Mouse (Mus musculus) adrenal gland, postnatal 36 days (tissue): ENCODE data around the gene Spdye4a. TPM values are rescaled to one million over a fixed set of nuclear protein-coding genes. Genes with fewer than 3 reads are reported as not detected.

ENCODE experiments used
- DNase-seq, 2 experiments: peaks; one replicate each; pipeline ENCODE4 v3.0.0; 2021; ENCODE audit warnings: mixed read lengths in 1 of 2
- long read RNA-seq, 2 experiments: library from polyadenylated mRNA; stranded (forward); transcript quantifications; one replicate each; pipeline ENCODE4 v2.0.0; 2021; ENCODE audit warnings: borderline sequencing depth in 2 of 2
- total RNA-seq, 2 experiments: library from RNA; stranded (reverse); gene quantifications; 2 replicates each; pipeline ENCODE4 v1.2.3; 2021

Spdye4a gene
- total RNA-seq = not detected
- long read RNA-seq, experiment 1 = 0 reads
- long read RNA-seq, experiment 2 = 0 reads

DNA sequence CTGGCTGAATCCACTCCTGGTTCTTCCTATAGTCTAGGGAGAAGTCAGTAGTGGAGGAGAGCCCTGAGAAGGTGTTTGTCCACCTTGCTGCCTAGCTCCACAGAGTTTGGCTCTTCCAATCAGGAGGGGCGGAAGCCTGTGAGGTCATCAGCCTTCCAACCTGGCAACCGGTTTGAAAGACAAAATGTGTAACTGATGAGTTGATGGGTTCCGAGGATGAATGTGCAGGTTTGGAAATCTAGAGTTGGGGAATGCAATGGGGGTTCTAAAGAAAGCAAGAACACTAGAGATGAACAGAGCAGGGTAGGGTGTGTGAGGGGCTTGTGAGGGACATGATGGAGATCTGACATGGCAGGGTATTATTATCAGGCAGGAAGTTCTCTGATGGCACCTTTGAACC is at the start of gene Spdye4a:
TSS of gene Spdye4a (minus strand) at position 101 of the 400 bp plus-strand sequence.
- DNase-seq = no peak

GRCm38 (mm10) chr5:143275761-143276160 is 49.1 kb upstream of the Spdye4a start:
- no peak for DNase-seq

DNA sequence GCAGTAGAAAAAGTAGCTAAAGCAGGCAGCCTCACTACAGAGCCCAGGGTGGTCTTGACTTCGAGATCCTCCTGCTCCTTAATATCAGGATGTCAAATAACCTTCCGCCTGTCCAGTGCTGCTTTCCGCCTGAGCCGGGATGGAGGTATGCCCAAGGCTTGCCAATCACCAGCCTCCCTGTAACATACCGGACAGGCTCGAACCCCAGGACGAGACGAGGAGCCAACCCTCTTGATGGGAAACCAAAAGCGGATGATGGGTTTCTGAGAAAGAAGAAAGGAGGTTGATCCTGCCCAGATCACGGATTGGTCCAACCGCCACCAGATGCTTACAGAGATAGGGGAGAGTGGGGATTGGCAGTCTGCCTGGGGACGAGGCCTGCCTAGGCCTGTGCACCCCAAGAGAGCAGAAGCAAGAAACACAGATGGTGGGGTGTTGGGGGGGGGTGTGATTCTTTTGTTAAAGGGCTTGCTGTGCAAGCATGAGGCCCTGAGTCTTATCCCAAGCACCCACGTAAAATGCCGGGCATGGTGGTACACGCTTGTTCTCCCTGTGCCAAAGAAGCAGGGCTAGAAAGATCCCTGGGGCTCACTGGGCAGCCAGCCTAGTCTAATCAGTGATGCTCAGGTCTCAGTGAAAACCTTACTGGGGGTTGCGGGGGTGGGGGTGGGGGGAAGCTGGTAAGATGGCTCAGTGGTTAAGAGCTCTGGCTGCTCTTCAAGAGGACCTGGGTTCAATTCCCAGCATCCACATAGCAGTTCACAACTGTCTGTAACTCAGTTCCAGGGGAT is 46.0 kb upstream of the Spdye4a start:
- DNase-seq = no peak

DNA sequence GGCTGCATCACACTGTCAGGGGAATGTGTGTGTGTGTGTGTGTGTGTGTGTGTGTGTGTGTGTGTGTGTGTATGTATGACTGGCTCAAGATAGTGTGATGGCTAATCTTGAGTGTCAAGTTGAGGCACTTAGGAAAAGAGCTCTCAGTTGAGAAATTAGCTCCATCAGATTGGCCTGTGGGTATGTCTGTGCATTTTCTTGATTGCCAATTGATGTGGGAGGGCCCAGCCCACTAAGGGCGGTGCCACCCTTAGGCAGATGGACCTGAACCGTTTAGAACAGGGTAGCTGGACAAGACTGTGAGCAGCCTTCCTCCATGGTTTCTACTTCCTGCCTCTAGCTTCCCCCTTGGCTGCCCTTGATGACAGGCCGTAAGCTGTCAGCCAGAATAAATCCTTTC is 45.4 kb upstream of the Spdye4a start:
- no peak for DNase-seq

- DNase-seq = peak in 1 of 2 experiments; percentile 40
These were observed 45.0 kb upstream of the Spdye4a start for GRCm38 (mm10) chr5:143271642-143272041.

GRCm38 (mm10) chr5:143270151-143270519 is 43.4 kb upstream of the Spdye4a start:
- DNase-seq = no peak

GRCm38 (mm10) chr5:143269363-143270150 is 42.9 kb upstream of the Spdye4a start, which contains the start of gene Zfp316:
TSS of gene Zfp316 (minus strand) at chr5:143270022.
- peak; percentile 74 to 89 for DNase-seq

DNA sequence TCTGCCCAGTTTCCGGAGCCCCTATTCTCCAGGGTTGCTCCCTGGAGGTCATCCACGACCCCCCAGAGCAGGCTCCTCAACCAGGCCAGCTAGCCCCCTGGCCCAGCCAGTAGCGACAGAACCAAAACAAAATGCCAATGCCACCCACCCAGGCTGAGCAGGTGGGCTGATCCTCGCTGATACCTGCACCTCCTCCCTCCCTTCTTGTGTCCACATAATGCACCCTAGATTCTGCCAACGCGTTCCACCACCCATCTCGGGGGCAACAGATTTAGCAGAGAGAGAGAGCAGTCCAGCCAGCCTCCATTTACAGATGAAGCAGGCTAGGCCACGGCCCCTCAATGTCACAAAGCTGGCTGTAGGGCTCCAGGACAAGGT is 42.3 kb upstream of the Spdye4a start:
- no peak for DNase-seq

GRCm38 (mm10) chr5:143266794-143267193 is 40.1 kb upstream of the Spdye4a start:
- DNase-seq = no peak

DNA sequence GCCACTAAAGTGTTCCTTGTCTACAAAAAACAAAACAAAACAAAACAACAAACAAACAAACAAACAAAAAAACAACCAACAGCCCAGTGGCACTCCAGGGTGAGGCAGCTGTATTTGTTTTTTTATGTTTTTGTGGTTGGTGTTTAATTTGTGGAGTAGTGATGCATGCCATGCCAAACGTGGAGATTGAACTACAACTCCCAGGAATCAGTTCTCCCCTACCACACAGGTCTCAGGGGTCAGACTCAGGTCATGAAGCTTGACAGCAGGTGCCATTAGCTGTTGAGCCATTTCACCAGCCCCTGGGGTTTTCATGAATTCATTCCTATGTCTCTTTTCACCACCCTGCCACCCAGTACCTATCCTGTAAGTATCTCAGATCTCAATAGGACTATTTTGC is 38.7 kb upstream of the Spdye4a start:
- no peak for DNase-seq

DNA sequence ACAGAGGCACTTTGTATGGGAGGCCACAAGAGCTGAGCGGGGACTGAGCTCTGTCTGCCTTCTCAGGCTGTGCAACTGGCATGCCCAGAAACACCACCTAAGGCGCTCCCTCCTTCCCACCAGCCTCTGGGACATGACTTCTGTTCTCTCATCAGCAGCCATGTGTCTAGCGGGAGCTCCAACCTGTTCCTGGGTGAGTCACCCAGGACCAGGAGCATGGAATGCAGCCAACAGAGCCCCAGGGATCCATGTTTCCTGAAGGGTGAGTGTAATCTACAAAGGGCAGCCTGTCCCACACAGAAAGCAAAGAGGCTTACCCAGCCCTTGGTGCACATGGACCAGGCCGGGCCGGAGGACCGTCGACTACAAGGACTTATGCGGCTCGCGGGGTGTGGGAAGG is 38.0 kb upstream of the Spdye4a start:
- DNase-seq = peak; percentile 60 to 73

DNA sequence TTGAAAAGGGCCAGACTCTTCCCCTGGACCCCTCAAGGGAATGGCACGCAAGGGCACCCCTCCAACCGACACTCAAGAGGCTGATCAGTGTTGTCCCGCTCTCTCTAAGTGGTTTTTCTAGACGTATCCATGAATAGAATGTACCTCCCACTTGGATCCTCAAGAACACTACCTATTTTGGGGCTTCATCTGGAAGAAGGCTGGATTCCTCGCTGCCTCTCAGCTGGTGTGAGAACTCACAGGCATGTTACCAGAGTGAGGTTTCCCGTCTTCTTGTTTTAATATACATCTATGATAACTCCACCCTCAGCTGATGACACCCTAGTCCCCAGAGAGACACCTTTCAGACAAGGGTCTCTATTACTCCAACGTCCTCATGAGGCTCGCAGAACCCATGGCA is 34.9 kb upstream of the Spdye4a start:
- no peak for DNase-seq

GRCm38 (mm10) chr5:143255802-143256201 is 29.1 kb upstream of the Spdye4a start:
- no peak for DNase-seq

- DNase-seq = no peak
These were observed 28.4 kb upstream of the Spdye4a start for GRCm38 (mm10) chr5:143255131-143255519.

DNA sequence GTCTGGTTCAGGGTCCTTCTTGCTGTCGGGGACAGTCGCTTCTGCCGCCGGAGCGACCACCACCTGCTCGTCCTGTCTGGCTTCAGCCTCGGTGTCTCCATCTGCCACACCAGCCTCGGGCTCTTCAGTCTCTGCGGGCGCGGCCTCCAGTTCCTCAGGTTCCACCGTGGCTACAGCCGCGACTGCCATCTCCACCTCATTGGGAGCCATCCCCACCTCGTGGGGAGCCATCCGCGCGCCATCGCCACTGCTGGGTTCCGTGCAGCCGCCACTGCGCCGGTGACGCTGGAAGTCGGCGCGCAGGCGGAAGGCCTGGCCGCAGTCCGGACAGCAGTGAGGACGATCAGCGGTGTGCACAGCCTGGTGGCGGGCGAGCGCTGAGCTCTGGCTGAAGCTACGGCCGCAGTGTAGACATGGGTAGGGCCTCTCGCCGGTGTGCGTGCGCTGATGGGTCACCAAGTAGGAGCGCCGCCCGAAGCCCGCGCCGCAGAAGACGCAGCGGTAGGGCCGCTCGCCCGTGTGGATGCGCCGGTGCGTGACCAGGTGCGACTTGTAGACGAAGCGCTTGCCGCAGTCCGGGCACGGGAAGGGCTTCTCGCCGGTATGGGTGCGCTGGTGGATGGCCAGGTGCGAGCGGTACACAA is 27.9 kb upstream of the Spdye4a start:
- no peak for DNase-seq

GRCm38 (mm10) chr5:143253881-143254486 is 27.3 kb upstream of the Spdye4a start:
- peak in 1 of 2 experiments; percentile 13 for DNase-seq

- DNase-seq = peak in 1 of 2 experiments; percentile 28
These were observed 26.6 kb upstream of the Spdye4a start for GRCm38 (mm10) chr5:143253186-143253880.

- DNase-seq = no peak
These were observed 26.1 kb upstream of the Spdye4a start for GRCm38 (mm10) chr5:143252791-143253185.

GRCm38 (mm10) chr5:143252039-143252438 is 25.3 kb upstream of the Spdye4a start:
- DNase-seq = no peak

DNA sequence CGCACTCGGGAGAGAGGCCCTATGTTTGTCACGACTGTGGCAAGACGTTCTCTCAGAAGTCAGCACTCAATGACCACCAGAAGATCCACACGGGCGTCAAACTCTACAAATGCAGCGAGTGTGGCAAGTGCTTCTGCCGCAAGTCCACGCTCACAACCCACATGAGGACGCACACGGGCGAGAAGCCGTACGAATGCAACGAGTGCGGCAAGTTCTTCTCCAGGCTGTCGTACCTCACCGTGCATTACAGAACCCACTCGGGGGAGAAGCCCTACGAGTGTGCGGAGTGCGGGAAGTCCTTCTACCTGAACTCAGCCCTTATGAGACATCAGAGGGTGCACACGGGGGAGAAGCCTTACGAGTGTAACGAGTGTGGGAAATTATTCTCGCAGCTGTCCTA is 18.2 kb upstream of the Spdye4a start:
- no peak for DNase-seq

DNA sequence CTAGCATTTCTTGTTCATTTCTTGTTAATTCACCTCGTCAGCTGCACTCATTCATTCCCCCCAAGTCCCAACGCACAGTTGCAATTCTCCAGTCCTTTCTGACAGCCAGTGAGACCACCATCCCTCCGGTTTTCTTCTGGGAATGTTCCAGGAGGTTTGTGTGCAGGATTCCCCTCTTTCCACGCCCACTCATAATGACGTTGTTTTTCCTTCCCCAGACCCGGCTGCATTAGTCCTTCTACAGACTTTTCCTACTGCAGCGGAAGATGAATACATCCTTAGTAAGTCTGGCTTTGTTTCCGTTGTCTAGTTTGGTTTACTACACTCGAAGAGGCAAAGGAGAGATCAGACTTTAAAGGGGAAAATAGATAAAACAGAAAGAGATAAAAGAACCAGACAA is 9.3 kb upstream of the Spdye4a start:
- no peak for DNase-seq
